Mouse (Mus musculus) hindbrain, embryonic 16.5 days (tissue): ENCODE results near the gene Uba52. TPM values are rescaled to one million over a fixed set of nuclear protein-coding genes. Genes with fewer than 3 reads are reported as not detected.

Experiments
- ATAC-seq: fragments of 200-750 bp; cut with Nextera tagmentation; 2 replicates; pipeline ENCODE4 v1.8.0; 2017; ENCODE audit warnings: moderate TSS enrichment, moderate library complexity
- H3K27ac ChIP-seq: fragments of 300-500 bp; sonication (generic); 2 replicates; pipeline ENCODE4 v1.5.1; 2014; ENCODE audit warnings: low read depth, mild to moderate bottlenecking, control low read depth, low read length, moderate library complexity
- H3K27me3 ChIP-seq: fragments of 300-500 bp; sonication (generic); replicated peaks from 2 replicates; pipeline ENCODE4 v1.6.1; 2014; ENCODE audit warnings: low read length; ENCODE audit not compliant: control insufficient read depth, insufficient read depth
- H3K36me3 ChIP-seq: fragments of 300-500 bp; sonication (generic); 2 replicates; pipeline ENCODE4 v1.6.1; 2014; ENCODE audit warnings: mild to moderate bottlenecking, low read length, moderate library complexity, mixed read lengths; ENCODE audit not compliant: control insufficient read depth, insufficient read depth
- H3K4me1 ChIP-seq: fragments of 300-500 bp; sonication (generic); 2 replicates; pipeline ENCODE4 v1.6.1; 2014; ENCODE audit warnings: low read depth, low read length; ENCODE audit not compliant: control insufficient read depth, insufficient read depth
- H3K4me2 ChIP-seq: fragments of 300-500 bp; sonication (generic); 2 replicates; pipeline ENCODE4 v1.6.1; 2014; ENCODE audit warnings: mild to moderate bottlenecking, low read length, control low read depth, moderate library complexity
- H3K4me3 ChIP-seq: fragments of 300-500 bp; sonication (generic); 2 replicates; pipeline ENCODE4 v1.5.1; 2014; ENCODE audit warnings: mild to moderate bottlenecking, low read length, control low read depth, moderate library complexity
- H3K9ac ChIP-seq: fragments of 300-500 bp; sonication (generic); 2 replicates; pipeline ENCODE4 v1.6.1; 2014; ENCODE audit warnings: low read depth, mild to moderate bottlenecking, control low read depth, low read length, moderate library complexity
- H3K9me3 ChIP-seq: fragments of 300-500 bp; sonication (generic); 2 replicates; pipeline ENCODE4 v1.6.1; 2014; ENCODE audit warnings: mild to moderate bottlenecking, low read length, moderate library complexity; ENCODE audit not compliant: control insufficient read depth
- WGBS: fragments of 180-500 bp; shearing (Covaris S2); extraction: QIAGEN DNeasy Blood & Tissue Kit; methylation state at CpG from one replicate; pipeline ENCODE4 v1.1.7; 2014; 5-methylcytosine and 5-hydroxymethylcytosine counted together
- polyA plus RNA-seq: library from polyadenylated mRNA; unstranded; fragments of >200 nt; fragmentation: Nextera tagmentation; extraction: Ambion mirVana; gene quantifications from 2 replicates; pipeline ENCODE4 v1.2.1, GENCODE M21; 2015

Uba52 gene
- polyA plus RNA-seq, 1 experiment from 2014 or later, result 576 TPM

- WGBS, result 14% methylated on average over 46 of the region's 46 CpGs
These were observed 7.4 kb downstream of the Uba52 start for GRCm38 (mm10) chr8:70503062-70503750.

GRCm38 (mm10) chr8:70502540-70502939 is 8.1 kb downstream of the Uba52 start:
- Histone ChIP-seq H3K4me2 (no peak overlapping the region), H3K36me3 (peaks cover 1% of the 10 kb centered on the region), H3K4me3 (no peak overlapping the region), H3K4me1 (peaks cover 37% of the 10 kb centered on the region), H3K27ac (no peak overlapping the region), H3K27me3 (peaks cover 53% of the 10 kb centered on the region), H3K9me3 (no peaks in the 10 kb centered on the region), H3K9ac (no peak overlapping the region)
- 34% methylated on average over 12 of the region's 12 CpGs for WGBS
- ATAC-seq, result no peak

More at GRCm38 (mm10) chr8:70503062-70503750, 7.4 kb downstream of the Uba52 start:
- peaks cover 47% of the 10 kb centered on the region for H3K27me3 ChIP-seq
- H3K4me3 ChIP-seq, result no peak overlapping the region
- peaks cover 37% of the 10 kb centered on the region for H3K4me1 ChIP-seq
- no peak for ATAC-seq
- peak overlapping the region; percentile 5; the same call in 1 of the 2 replicates for H3K4me2 ChIP-seq
- H3K36me3 ChIP-seq, result peaks cover 6% of the 10 kb centered on the region
- H3K9me3 ChIP-seq, result no peaks in the 10 kb centered on the region
- H3K27ac ChIP-seq, result no peak overlapping the region
- no peak overlapping the region for H3K9ac ChIP-seq

DNA sequence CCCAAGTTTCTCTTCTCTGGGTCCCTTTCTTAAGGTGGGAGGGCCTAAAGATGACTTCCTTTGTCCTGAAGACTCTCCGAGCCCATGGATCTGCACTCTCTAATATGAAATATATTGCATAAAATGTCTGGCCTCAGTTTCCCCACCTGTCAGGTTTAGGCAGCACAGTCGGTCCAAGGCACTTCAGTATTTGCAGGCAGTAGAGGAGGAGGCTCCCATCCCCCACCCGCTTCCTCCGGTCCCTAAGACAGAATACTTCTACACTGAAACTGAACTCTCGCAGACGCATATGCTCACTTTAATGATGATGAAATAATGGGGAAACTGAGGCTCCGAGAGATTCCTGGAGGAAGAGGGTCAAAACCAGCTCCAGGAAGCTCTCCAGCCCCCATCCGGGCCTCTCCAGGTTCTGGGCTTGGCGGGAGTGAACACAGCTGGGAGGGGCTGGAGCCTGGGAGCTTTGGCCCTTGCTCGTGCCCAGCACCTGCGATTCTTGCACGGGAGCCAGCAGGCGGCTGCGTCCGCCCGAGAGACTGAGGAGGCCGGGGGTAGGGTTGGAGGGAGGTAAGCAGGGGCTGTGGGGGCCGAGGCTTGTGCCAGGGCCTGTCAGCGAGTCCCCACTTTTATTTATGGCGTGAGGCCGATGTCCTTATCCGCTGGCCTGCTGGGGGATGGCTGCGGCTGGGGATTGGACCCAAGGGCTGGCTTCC is 8.6 kb downstream of the Uba52 start:
- Histone ChIP-seq H3K9ac (0 out of 2 replicates have a peak overlapping the region, but pooled peaks have one; percentile 18), H3K27ac (no peak overlapping the region), H3K4me2 (peak overlapping the region; percentile 8; the same call in 1 of the 2 replicates), H3K9me3 (no peaks in the 10 kb centered on the region), H3K36me3 (no peaks in the 10 kb centered on the region), H3K4me1 (peaks cover 37% of the 10 kb centered on the region), H3K27me3 (peaks cover 55% of the 10 kb centered on the region), H3K4me3 (no peak overlapping the region)
- 11% methylated on average over 22 of the region's 23 CpGs for WGBS
- ATAC-seq, result no peak

DNA sequence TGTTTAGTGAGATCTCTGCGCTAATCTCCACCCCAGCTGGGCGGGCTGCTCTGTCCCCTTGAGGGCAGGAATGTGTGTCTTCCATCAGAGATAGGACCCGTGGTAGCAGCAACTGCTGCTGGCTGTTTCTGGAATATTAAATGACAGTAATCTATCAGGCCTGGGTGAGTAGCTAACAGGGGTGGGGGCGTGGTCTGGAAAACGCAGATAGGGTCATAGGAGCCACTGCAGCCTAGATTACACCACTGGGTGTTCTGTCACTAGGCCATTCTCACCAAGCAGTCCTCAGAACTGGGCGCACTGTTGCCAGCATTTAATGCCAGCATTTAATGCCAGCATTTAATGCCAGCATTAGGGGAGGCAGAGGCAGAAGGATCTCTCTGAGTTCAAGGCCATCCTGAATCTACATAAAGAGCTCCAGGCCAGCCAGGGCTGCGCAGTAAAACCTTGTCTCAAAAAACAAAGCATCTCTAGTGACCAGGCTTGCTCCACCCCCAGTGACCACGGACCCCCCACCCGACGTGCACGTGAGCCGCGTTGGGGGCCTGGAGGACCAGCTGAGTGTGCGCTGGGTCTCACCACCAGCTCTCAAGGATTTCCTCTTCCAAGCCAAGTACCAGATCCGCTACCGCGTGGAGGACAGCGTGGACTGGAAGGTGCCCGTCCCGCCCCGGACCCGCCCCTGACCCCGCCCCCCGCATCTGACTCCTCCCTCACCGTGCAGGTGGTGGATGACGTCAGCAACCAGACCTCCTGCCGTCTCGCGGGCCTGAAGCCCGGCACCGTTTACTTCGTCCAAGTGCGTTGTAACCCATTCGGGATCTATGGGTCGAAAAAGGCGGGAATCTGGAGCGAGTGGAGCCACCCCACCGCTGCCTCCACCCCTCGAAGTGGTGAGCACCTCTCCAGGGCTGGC is 10.0 kb downstream of the Uba52 start:
- no peaks in the 10 kb centered on the region for H3K9me3 ChIP-seq
- peaks cover 34% of the 10 kb centered on the region for H3K4me1 ChIP-seq
- no peaks in the 10 kb centered on the region for H3K36me3 ChIP-seq
- H3K9ac ChIP-seq, result no peak overlapping the region
- H3K4me2 ChIP-seq, result peak overlapping the region; percentile 39
- ATAC-seq, result no peak
- no peak overlapping the region for H3K27ac ChIP-seq
- peaks cover 68% of the 10 kb centered on the region for H3K27me3 ChIP-seq
- WGBS, result 7% methylated on average over 34 of the region's 39 CpGs
- H3K4me3 ChIP-seq, result 0 out of 2 replicates have a peak overlapping the region, but pooled peaks have one; percentile 14

GRCm38 (mm10) chr8:70495771-70496062 is 14.9 kb downstream of the Uba52 start:
- no peak overlapping the region for H3K27ac ChIP-seq
- no peaks in the 10 kb centered on the region for H3K36me3 ChIP-seq
- H3K27me3 ChIP-seq, result peaks cover 83% of the 10 kb centered on the region
- no peak overlapping the region for H3K4me3 ChIP-seq
- H3K9me3 ChIP-seq, result no peaks in the 10 kb centered on the region
- 7% methylated on average over 12 of the region's 12 CpGs for WGBS
- ATAC-seq, result no peak
- H3K9ac ChIP-seq, result no peak overlapping the region
- peaks cover 29% of the 10 kb centered on the region for H3K4me1 ChIP-seq
- H3K4me2 ChIP-seq, result no peak overlapping the region

DNA sequence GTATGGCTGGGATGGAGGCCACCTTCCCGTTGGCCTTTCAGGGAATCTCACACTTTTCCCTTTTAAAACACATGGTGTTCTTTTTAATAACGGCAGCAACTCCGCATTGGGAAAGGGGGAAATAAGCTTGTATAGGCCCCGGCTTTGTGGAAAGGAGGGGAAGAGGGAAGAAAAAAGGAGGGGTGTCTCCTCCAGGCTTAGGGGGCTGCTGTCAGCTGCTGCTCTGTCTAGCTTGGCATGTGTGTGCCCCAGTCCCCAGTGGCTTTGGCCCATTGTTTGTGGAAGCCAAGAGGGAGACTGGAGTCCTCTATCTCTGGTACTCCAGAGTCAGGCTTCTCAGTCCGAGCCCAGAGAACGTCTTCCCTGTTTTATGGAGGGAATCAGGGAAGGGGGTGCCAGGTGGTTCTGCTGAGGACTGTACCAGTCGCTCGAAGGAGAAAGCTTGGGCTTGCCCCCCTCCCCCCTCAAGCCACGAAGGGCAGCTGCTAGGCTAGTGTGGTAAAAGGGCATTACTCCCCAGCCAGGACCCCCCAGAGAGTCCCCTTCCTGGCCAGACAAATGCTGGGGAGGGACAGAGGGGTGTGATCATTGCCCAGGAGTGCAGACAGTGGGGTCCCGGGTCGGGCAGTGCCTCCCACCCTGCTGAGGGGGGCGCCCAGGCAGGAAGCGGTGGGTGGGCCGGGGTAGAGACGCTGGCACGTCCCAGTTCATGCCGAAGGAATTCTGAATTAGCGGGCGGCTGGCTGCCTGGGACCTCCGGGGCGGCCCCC is 15.4 kb downstream of the Uba52 start:
- no peak overlapping the region for H3K4me3 ChIP-seq
- ATAC-seq, result peak; percentile 38
- H3K27me3 ChIP-seq, result peaks cover 83% of the 10 kb centered on the region
- no peaks in the 10 kb centered on the region for H3K9me3 ChIP-seq
- no peak overlapping the region for H3K27ac ChIP-seq
- WGBS, result 3% methylated on average over 19 of the region's 21 CpGs
- no peaks in the 10 kb centered on the region for H3K36me3 ChIP-seq
- peaks cover 29% of the 10 kb centered on the region for H3K4me1 ChIP-seq
- H3K4me2 ChIP-seq, result no peak overlapping the region
- H3K9ac ChIP-seq, result no peak overlapping the region

DNA sequence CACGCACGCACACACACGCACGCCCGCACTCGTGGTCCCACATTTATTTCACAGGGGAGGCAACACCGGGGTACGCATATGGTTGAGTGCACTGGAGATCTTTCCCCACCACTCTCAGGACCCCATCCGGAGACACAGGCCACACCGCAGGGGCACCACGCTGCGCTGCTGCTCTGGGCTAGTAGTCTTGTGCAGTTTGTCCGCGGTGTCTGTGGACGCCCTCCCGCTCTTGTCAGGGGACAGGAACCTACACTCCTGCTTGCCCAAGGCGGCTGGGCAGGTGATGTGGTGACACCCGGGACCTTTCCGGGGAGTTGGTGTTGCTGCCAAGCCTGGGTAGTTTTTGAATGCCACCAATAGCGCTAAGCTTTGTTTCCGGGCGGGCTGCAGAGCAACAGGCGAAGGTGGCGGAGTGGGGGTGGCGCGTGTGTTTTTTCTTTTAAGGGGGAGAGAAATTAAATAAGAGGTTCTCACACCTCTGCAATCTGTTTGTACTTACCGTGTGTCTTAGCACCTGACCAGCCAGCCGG is 16.1 kb downstream of the Uba52 start:
- H3K27ac ChIP-seq, result no peak overlapping the region
- 0 out of 2 replicates have a peak overlapping the region, but pooled peaks have one; percentile 14 for H3K9ac ChIP-seq
- H3K9me3 ChIP-seq, result no peaks in the 10 kb centered on the region
- H3K4me2 ChIP-seq, result peak overlapping the region; percentile 55
- H3K36me3 ChIP-seq, result no peaks in the 10 kb centered on the region
- H3K27me3 ChIP-seq, result peaks cover 82% of the 10 kb centered on the region
- no peak for ATAC-seq
- 2% methylated on average over 28 of the region's 28 CpGs for WGBS
- H3K4me1 ChIP-seq, result peaks cover 30% of the 10 kb centered on the region
- H3K4me3 ChIP-seq, result peak overlapping the region; percentile 13

GRCm38 (mm10) chr8:70493692-70494415 is 16.7 kb downstream of the Uba52 start:
- H3K9me3 ChIP-seq, result no peaks in the 10 kb centered on the region
- peaks cover 82% of the 10 kb centered on the region for H3K27me3 ChIP-seq
- WGBS, result 2% methylated on average over 42 of the region's 47 CpGs
- peak overlapping the region; percentile 31 for H3K4me3 ChIP-seq
- H3K36me3 ChIP-seq, result no peaks in the 10 kb centered on the region
- H3K4me1 ChIP-seq, result peaks cover 33% of the 10 kb centered on the region
- H3K27ac ChIP-seq, result no peak overlapping the region
- H3K9ac ChIP-seq, result peak overlapping the region; percentile 33
- no peak for ATAC-seq
- peak overlapping the region; percentile 55 for H3K4me2 ChIP-seq
